Mouse (Mus musculus): ENCODE data around the gene Mettl9. TPM values are rescaled to one million over a fixed set of nuclear protein-coding genes. Genes with fewer than 3 reads are reported as not detected.
A peak's percentile ranks its signal among the peaks of the same experiment; 100 is the strongest.

Mettl9 gene
- polyA plus RNA-seq (2015; fragmentation: Nextera tagmentation; extraction: Ambion mirVana): 155 and 163 TPM in 2 replicates

DNA sequence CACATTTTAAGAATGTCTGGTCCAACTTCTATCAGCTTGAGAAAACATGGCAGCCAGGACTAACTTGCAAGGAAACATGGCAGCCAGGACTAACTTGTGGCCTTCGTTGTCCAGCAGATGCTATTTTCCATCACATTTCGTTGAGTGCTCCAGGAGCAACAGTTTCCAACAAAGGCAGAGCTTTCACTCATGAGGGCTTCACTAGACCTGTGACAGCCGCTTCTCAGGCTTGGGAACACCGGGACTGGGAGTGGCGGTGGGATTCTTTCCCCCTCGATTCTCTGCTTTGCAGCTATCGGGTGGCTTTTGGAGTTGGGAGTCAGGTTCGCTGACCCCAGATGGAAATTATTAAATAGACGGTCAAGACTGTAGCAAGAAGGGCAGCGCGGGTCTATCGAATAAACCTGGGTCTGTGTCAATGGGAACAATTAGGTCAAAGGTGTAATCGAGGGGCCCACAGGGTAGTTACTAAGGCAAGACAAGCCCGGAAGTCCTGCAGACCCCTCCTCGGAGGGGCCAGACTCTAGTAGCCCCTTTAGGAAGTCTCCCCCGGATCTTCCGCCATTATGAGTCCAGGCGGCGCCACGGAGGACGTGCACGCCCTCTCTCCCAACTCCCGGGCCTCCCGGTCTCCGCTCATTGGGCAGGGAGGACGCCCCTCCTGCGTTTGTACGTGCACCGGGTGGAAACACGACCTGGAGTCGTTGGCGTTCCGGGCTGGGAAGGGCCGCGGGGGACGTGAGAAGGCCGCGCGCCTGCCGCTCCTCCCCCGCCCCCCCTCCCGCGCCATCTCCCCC lies at the start of gene Mettl9:
TSS of gene Mettl9 (plus strand) at position 590 of the 797 bp plus-strand sequence.
- Histone ChIP-seq H3K4me2 (replicated peaks; ENCODE audit: low read depth, low read length) (peak within 1 kb of the TSS; percentile 81), H3K4me3 (ENCODE audit: low read length) (peak within 1 kb of the TSS; percentile 88), H3K27ac (ENCODE audit: low read length) (peak within 1 kb of the TSS; percentile 98), H3K27me3 (ENCODE audit: insufficient read depth, low read length) (peaks cover 8% of the 10 kb centered on the region), H3K9ac (replicated peaks; ENCODE audit: low read length) (peak within 1 kb of the TSS; percentile 99), H3K36me3 (ENCODE audit: insufficient read depth, low read length) (no peaks in the 10 kb centered on the region), H3K4me1 (ENCODE audit: insufficient read depth, low read length) (peaks cover 26% of the 10 kb centered on the region), H3K9me3 (ENCODE audit: low read length) (no peaks in the 10 kb centered on the region)
- peak; percentile 98 for ATAC-seq (ENCODE audit: low FRiP score, low TSS enrichment)
- WGBS: 2% methylated on average over 37 of the region's 43 CpGs

DNA sequence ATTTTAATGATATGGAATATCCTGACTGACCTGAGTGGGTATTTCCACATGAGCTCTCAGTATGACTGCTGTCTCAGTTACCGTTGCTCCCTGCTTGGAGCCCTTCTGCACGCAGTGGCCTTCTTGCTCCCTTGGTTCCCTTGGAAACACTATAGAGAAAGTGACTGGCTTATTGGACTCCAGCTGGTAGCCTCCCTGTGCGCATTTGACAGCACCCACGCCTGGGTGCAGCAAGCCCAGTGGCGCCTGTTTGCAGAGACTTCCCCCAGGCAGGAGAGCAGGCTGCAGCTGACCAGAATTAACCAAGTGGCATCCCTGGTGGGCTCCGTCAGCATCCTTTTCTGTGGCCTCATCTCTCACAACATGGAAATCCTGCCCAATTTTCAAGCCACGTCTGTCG lies 43.1 kb upstream of the Mettl9 start:
- Histone ChIP-seq H3K36me3 (ENCODE audit: insufficient read depth, low read length) (no peaks in the 10 kb centered on the region), H3K9ac (replicated peaks; ENCODE audit: low read length) (no peak overlapping the region), H3K9me3 (ENCODE audit: low read length) (0 out of 2 replicates have a peak, but pooled peaks cover 3% of the 10 kb centered on the region), H3K27me3 (ENCODE audit: insufficient read depth, low read length) (no peaks in the 10 kb centered on the region), H3K27ac (ENCODE audit: low read length) (no peak overlapping the region), H3K4me3 (ENCODE audit: low read length) (no peak overlapping the region), H3K4me1 (ENCODE audit: insufficient read depth, low read length) (no peaks in the 10 kb centered on the region), H3K4me2 (replicated peaks; ENCODE audit: low read depth, low read length) (no peak overlapping the region)
- ATAC-seq (ENCODE audit: low FRiP score, low TSS enrichment): no peak
- WGBS: 81% methylated on average over 8 of the region's 8 CpGs

DNA sequence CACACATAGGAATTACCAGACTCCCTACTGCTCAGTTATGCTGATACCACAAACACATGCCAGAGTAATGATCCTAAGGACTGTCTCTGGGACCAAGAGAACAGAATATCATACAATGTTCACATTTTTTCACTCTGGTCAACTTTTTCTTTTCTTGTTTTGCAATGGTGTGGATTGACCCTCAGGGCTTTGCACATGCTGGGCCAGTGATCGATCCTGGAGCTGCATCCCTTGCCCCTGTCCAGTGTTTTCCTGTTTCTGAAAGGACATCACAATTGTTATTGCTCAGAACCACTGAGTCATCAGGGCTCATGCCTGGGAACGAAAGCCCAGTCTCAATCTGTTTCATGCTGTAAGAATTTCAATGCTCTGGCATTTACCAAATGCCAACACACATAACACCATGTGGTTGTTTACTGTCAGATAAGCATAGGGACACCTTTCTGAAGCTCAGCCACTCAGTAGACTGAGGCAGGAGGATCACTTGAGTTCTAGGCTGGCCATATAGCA lies 35.2 kb upstream of the Mettl9 start:
- ATAC-seq (ENCODE audit: low FRiP score, low TSS enrichment): no peak
- no peak overlapping the region for H3K9ac ChIP-seq (replicated peaks; ENCODE audit: low read length)
- no peak overlapping the region for H3K4me3 ChIP-seq (ENCODE audit: low read length)
- no peaks in the 10 kb centered on the region for H3K9me3 ChIP-seq (ENCODE audit: low read length)
- no peaks in the 10 kb centered on the region for H3K27me3 ChIP-seq (ENCODE audit: insufficient read depth, low read length)
- 81% methylated on average over 2 of the region's 2 CpGs for WGBS
- H3K27ac ChIP-seq (ENCODE audit: low read length): no peak overlapping the region
- no peaks in the 10 kb centered on the region for H3K4me1 ChIP-seq (ENCODE audit: insufficient read depth, low read length)
- H3K4me2 ChIP-seq (replicated peaks; ENCODE audit: low read depth, low read length): no peak overlapping the region
- no peaks in the 10 kb centered on the region for H3K36me3 ChIP-seq (ENCODE audit: insufficient read depth, low read length)

DNA sequence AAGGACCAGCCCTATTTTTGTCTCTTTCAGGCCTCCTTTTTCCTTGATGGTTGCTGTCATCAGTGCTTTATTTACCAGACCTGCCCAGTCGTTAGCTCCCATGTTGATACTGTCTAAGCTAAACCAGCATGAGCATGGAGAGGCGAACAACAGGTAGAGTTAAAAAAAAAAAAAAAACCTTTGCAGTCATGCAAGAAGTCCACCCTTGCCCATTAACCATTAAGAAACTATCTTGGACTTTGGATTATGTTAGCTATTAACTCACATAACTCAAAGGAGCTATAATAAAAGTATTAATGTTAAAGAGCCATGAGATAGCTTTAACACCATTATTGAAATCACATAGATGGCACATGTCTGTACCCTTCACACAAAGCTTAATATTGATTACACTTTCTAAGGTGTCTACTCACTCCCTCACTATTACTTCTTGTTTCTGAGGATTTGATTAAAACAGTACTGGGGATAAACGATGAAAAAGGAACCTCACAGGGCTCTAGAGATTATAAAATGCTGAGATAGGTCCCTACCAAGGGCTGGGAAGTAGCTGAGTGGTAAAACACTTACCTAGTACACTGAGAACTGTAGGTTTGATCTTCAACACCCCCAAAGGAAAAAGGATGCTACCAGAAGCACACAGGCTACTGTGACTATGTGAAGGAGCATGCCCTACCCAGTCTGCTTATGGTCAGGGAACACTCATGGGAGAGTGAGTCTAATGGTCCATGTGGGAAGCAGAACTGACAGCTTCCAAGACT lies 34.0 kb upstream of the Mettl9 start:
- Histone ChIP-seq H3K36me3 (ENCODE audit: insufficient read depth, low read length) (no peaks in the 10 kb centered on the region), H3K4me3 (ENCODE audit: low read length) (no peak overlapping the region), H3K27ac (ENCODE audit: low read length) (peak overlapping the region; percentile 34; the same call in 1 of the 2 replicates), H3K9me3 (ENCODE audit: low read length) (no peaks in the 10 kb centered on the region), H3K4me1 (ENCODE audit: insufficient read depth, low read length) (no peaks in the 10 kb centered on the region), H3K27me3 (ENCODE audit: insufficient read depth, low read length) (no peaks in the 10 kb centered on the region), H3K9ac (replicated peaks; ENCODE audit: low read length) (no peak overlapping the region), H3K4me2 (replicated peaks; ENCODE audit: low read depth, low read length) (no peak overlapping the region)
- ATAC-seq (ENCODE audit: low FRiP score, low TSS enrichment): no peak
- 56% methylated on average over 3 of the region's 3 CpGs for WGBS

DNA sequence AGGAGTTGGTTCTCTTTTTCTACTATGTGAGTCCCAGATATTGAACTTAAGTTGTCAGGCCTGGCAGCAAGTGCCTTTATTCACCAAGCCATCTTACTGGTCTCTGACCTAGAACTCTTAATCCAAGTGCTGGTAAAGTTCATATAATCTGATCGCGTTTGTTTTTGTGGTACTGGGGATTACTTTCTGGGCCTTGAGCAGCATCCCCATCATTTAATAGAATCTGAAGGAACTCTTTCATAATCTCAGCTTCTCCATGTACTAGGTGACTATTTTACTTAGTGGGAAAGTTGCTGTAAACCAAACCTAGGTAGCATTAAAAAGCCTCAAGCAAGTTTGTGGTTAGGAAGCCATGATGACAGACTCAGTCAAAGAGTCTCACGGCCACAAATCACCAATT lies 32.4 kb upstream of the Mettl9 start:
- Histone ChIP-seq H3K27me3 (ENCODE audit: insufficient read depth, low read length) (no peaks in the 10 kb centered on the region), H3K9ac (replicated peaks; ENCODE audit: low read length) (no peak overlapping the region), H3K27ac (ENCODE audit: low read length) (no peak overlapping the region), H3K36me3 (ENCODE audit: insufficient read depth, low read length) (no peaks in the 10 kb centered on the region), H3K4me3 (ENCODE audit: low read length) (no peak overlapping the region), H3K9me3 (ENCODE audit: low read length) (no peaks in the 10 kb centered on the region), H3K4me1 (ENCODE audit: insufficient read depth, low read length) (no peaks in the 10 kb centered on the region), H3K4me2 (replicated peaks; ENCODE audit: low read depth, low read length) (no peak overlapping the region)
- ATAC-seq (ENCODE audit: low FRiP score, low TSS enrichment): no peak
- 89% methylated on average over 3 of the region's 3 CpGs for WGBS

DNA sequence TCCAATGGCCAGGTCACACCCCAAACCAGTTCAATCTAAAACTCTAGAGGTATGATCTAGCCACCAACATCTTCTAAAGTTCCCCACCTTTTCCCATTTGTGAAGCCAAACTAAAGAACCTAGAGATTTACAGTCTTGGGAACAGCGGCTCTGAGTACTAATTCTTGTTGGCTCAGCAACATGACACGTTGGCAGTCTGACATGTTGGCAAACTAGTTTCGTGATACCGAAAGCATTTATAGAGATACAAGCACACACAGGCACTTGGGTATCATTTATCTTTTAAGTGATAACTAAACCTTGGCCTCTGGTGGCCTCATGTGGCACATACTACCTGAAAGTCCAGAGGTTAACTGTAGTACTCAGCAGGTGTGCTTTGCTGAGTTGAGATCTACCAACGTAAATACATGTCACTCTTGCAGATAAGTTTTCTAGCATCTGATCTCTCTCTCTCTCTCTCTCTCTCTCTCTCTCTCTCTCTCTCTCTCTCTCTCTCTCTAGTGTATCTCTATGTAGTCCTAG lies 31.8 kb upstream of the Mettl9 start:
- no peaks in the 10 kb centered on the region for H3K27me3 ChIP-seq (ENCODE audit: insufficient read depth, low read length)
- WGBS: 83% methylated on average over 5 of the region's 5 CpGs
- H3K36me3 ChIP-seq (ENCODE audit: insufficient read depth, low read length): no peaks in the 10 kb centered on the region
- ATAC-seq (ENCODE audit: low FRiP score, low TSS enrichment): no peak
- H3K4me1 ChIP-seq (ENCODE audit: insufficient read depth, low read length): no peaks in the 10 kb centered on the region
- H3K9me3 ChIP-seq (ENCODE audit: low read length): no peaks in the 10 kb centered on the region
- H3K27ac ChIP-seq (ENCODE audit: low read length): no peak overlapping the region
- H3K9ac ChIP-seq (replicated peaks; ENCODE audit: low read length): no peak overlapping the region
- no peak overlapping the region for H3K4me3 ChIP-seq (ENCODE audit: low read length)
- no peak overlapping the region for H3K4me2 ChIP-seq (replicated peaks; ENCODE audit: low read depth, low read length)

DNA sequence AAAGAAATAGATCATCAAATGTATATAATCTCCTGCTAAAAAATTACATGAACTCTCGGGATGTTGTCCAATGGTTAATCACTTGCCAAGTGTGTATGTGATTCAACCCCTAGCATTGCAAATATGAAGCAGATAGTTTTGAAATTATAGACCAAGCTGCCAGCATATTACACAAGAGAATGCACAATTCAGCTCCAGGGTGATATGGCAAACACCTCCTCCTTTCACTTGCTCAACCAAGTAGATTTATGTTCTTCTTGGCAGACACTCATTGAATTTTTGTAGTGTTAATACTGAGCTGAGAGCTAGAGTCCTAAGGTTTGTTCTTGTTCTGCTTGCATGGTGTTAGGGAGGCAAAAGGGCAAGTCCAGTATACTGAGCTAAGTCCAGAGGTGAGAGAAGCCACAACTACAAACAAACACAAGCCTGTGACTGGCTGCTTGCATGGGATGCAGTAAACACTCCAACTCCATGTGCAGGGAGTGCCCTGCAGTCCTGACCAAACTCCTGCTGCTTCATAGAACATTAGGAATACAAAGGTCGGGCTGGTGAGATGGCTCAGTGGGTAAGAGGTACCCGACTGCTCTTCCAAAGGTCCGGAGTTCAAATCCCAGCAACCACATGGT lies 30.3 kb upstream of the Mettl9 start:
- H3K27me3 ChIP-seq (ENCODE audit: insufficient read depth, low read length): no peaks in the 10 kb centered on the region
- no peaks in the 10 kb centered on the region for H3K9me3 ChIP-seq (ENCODE audit: low read length)
- H3K4me2 ChIP-seq (replicated peaks; ENCODE audit: low read depth, low read length): no peak overlapping the region
- no peak overlapping the region for H3K9ac ChIP-seq (replicated peaks; ENCODE audit: low read length)
- no peaks in the 10 kb centered on the region for H3K4me1 ChIP-seq (ENCODE audit: insufficient read depth, low read length)
- no peaks in the 10 kb centered on the region for H3K36me3 ChIP-seq (ENCODE audit: insufficient read depth, low read length)
- no peak overlapping the region for H3K27ac ChIP-seq (ENCODE audit: low read length)
- WGBS: 67% methylated on average over 4 of the region's 4 CpGs
- ATAC-seq (ENCODE audit: low FRiP score, low TSS enrichment): peak; percentile 85
- H3K4me3 ChIP-seq (ENCODE audit: low read length): no peak overlapping the region

DNA sequence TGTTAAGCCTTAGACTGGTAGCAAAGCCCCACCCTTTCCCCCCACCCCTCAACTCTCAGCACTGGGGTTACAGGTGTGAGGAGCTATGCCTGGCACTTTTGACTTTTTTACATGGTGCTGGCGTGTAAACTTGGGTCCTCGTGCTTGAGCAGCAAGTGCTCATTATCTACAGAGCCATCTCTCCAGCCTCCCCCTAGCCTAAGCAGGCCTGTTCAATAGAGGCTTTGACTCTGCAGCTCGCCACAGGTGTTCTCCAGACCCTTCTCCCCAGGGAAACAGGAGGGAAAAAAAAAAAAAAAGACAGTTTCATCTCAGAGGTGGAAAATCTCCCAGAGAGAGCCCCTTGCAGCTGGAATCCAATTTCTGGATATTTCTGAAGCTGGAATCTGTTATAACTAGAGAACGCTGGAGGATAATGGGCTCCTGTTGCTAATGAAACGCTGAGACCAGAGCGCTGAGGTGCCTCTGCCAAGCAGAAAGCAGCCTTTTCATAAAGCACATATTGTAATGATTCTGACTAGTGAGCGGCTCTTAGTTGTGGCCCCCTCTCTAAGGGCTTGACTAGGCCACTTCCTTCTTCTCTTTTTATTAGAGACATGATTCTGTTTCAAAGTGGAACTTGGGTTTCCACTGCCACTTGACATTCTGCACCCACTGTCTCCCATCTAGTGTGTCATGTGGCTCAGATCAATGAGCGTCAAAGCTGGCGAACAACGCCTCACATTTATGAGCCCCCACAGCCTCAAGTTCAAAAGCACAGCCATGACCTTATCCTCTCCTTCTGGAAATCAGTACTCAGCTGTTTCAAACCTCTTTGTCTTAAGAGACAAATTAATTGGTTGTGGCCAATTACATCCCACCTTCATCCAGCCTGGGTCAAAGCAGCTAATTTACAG lies 22.2 kb upstream of the Mettl9 start:
- no peak overlapping the region for H3K4me2 ChIP-seq (replicated peaks; ENCODE audit: low read depth, low read length)
- no peak overlapping the region for H3K4me3 ChIP-seq (ENCODE audit: low read length)
- no peaks in the 10 kb centered on the region for H3K9me3 ChIP-seq (ENCODE audit: low read length)
- ATAC-seq (ENCODE audit: low FRiP score, low TSS enrichment): no peak
- no peaks in the 10 kb centered on the region for H3K27me3 ChIP-seq (ENCODE audit: insufficient read depth, low read length)
- H3K4me1 ChIP-seq (ENCODE audit: insufficient read depth, low read length): no peaks in the 10 kb centered on the region
- WGBS: 62% methylated on average over 10 of the region's 10 CpGs
- no peaks in the 10 kb centered on the region for H3K36me3 ChIP-seq (ENCODE audit: insufficient read depth, low read length)
- no peak overlapping the region for H3K27ac ChIP-seq (ENCODE audit: low read length)
- no peak overlapping the region for H3K9ac ChIP-seq (replicated peaks; ENCODE audit: low read length)

DNA sequence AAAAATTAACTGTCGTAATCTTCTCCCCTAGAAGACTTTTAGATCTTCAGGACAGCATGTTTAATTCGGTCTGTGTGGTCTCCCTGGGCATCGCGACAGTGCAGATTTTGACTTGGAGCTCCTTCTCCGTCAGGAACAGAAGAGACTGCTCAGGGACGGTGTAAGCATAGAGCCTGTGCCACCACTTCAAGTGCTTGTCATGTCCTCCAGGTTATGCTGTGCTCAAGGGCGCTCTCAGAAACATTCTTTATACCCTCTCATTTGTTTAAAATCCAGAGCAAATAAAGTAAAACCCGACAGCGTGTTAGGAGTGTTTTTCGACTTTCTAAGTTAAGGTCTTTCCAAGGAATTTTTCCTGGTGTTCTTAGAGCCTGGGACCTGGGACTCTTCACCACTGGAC lies 19.8 kb upstream of the Mettl9 start:
- WGBS: 91% methylated on average over 10 of the region's 10 CpGs

More for the DNA sequence above, 19.8 kb upstream of the Mettl9 start:
- no peak overlapping the region for H3K4me2 ChIP-seq (replicated peaks; ENCODE audit: low read depth, low read length)
- no peak overlapping the region for H3K9ac ChIP-seq (replicated peaks; ENCODE audit: low read length)
- H3K27me3 ChIP-seq (ENCODE audit: insufficient read depth, low read length): no peaks in the 10 kb centered on the region
- no peak overlapping the region for H3K4me3 ChIP-seq (ENCODE audit: low read length)
- no peaks in the 10 kb centered on the region for H3K36me3 ChIP-seq (ENCODE audit: insufficient read depth, low read length)
- H3K9me3 ChIP-seq (ENCODE audit: low read length): no peaks in the 10 kb centered on the region
- no peak overlapping the region for H3K27ac ChIP-seq (ENCODE audit: low read length)
- no peak for ATAC-seq (ENCODE audit: low FRiP score, low TSS enrichment)
- H3K4me1 ChIP-seq (ENCODE audit: insufficient read depth, low read length): no peaks in the 10 kb centered on the region
